Mouse (Mus musculus) brain, adult 2 months (tissue): ENCODE data around the gene Ccdc141.
A peak's percentile ranks its signal among the peaks of the same experiment; 100 is the strongest.

ENCODE experiments used
- DNase-seq: peaks from one replicate; pipeline ENCODE4 v3.0.0; 2011; ENCODE audit warnings: low read depth, low spot score

The Ccdc141 gene

DNA sequence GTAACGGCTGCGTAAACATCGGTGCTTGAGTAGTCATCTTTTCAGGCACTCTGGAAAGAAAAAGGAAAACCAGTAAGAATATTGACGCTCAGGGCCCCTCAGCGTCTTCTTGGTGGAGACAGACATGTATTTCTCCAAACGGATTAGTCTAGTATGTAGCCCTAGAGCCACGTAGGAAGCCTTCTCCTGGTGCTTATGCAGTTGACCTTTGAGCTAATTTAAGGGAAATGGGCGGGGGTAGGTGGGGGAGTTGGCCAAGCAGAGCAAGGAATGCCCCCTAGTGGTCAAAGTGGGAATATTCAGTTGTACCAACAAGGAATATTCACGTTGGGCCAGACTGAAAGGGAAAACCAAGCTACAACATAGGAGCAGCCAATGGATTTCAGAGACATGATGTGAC lies 190.3 kb downstream of the Ccdc141 start:
- DNase-seq = peak; percentile 39

GRCm38 (mm10) chr2:76977650-76978049 lies 192.8 kb downstream of the Ccdc141 start:
- DNase-seq = no peak

GRCm38 (mm10) chr2:76972051-76972450 lies 198.4 kb downstream of the Ccdc141 start:
- DNase-seq = no peak

- no peak for DNase-seq
Measured at GRCm38 (mm10) chr2:76971069-76971468, 199.4 kb downstream of the Ccdc141 start.

GRCm38 (mm10) chr2:76970669-76971068 lies 199.8 kb downstream of the Ccdc141 start:
- peak; percentile 36 for DNase-seq

DNA sequence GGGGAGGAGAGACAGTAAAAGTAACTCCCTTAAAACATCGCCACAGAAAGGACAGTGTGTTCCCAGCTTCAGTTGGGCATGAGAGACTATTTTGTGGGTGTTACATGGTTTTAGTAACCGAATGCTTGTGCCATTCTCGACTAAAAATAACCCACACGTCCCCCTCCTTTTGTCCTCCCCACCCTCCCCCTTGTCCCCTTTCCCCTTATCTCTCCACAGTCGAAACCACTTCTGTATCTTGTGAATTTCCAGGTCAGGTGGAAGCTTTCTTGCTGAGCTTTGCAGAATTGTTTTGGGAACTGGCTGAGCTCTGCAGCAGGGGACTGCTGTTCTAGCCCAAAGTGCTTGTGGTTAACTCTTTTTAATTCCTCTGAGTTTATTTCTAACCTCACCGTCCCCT lies 200.2 kb downstream of the Ccdc141 start:
- DNase-seq = no peak

DNA sequence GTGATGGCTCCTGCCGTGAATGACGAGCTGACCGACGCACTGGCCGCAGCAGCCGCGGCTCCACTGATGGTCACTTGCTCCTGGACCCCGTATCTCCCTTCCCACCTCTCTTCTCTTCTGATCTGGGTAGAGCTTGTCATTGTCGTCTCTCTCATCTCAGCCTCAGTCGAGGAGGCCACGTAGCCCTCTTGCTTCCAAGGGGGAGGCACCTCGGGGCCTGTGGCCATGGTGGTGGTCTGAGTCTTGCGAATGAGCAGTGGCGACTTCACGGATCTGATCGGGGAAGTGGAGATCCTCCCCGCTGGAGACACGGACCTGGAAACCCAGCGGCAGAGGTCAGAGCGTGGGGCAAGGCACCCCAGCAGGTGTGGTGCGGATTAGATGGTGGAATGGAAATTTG lies 200.8 kb downstream of the Ccdc141 start:
- no peak for DNase-seq

DNA sequence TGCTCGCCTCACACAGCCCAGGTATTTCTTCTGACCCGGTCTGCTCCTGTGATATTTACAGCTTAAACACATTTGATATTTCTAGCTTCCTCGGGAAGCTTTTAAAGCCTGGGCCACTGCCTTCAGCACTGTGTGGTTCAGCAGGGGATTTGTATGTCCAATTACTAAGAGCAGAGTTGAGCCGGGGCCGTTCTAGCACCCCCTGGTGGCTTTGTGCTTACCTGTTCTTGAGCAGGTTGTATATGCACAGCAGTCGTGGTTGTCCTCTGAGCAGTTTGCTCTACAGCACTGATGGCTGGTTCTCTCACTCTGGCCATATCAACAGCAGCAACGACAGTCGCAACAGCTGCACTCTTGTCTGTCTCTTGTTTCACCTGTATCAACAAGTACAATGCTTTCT lies 201.5 kb downstream of the Ccdc141 start:
- DNase-seq = peak; percentile 86

- no peak for DNase-seq
Measured at GRCm38 (mm10) chr2:76966582-76966981, 203.9 kb downstream of the Ccdc141 start.

DNA sequence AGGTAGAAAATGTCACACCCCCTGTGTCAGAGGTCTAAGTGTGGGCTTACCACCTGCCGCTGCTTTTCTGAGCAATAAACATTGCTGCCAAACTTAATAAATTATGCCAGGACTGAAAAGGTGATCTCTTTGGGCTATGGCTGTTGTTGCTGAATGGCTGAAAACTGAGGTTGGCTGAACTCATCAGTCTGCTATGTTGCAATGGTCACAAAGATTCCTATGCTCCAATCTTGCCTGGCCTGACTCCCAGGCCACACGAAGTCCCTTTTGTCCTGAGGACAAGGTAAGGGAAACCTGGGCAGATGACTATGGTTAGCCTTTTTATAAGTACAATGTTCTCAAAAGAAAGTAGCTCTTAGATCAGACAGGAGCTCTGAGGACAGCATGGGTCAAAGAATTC lies 204.4 kb downstream of the Ccdc141 start:
- DNase-seq = no peak

GRCm38 (mm10) chr2:76965542-76965941 lies 204.9 kb downstream of the Ccdc141 start:
- DNase-seq = no peak

GRCm38 (mm10) chr2:76962045-76962432 lies 208.4 kb downstream of the Ccdc141 start:
- DNase-seq = no peak

DNA sequence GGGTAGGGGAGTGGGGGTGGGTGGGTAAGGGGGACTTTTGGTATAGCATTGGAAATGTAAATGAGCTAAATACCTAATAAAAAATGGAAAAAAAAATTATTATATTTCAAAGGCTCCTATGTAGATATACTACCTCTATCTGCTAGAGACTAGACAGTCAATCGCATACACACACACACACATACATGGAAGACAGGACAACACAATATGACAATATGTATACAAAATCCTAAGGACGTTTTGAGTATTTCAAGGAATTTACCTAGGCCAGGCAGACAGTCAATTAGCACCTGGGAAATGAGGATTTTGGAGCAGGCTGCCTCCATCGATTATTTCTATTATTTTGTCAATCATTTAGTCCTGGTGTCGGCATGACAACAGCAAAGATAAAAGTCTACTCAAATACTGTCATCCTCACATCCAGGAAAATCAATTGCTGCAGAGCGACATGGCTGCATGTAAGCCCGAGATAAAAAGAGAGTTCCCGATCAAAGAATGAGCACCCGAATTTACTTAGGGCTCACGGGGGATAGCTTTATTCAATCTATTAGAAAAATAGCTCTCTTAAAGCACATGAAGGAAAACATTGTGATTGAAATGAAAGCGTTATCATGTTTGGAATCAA lies 208.9 kb downstream of the Ccdc141 start:
- DNase-seq = no peak
